Mouse (Mus musculus): ENCODE measurements at regions not wholly inside any gene's neighbourhood (a gene's known extent, or its start where the extent isn't known, plus 50 kb on each side); places are given as distances from the start of the nearest gene placed in this dataset.

DNA sequence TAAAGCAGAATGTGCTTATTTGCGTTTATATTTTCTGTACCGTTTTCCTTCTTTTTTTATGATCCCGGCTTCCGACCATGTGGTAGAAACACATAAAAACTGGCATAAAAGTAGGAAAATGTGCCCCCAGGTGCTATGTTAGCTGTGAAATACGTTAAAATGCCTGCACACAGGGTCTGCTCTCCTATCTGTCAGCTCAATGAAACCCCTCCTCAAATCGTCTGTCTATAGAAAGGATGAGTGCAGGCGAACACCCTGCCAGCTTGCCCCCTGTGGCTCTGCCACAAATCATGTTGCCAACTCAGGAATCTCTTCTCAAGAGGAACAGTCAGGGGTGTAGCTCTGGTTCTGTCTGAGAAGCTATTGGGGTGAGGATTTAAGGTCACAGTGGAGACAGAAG, 78.4 kb upstream of the Gria1 start:
- DNase-seq = no peak

DNA sequence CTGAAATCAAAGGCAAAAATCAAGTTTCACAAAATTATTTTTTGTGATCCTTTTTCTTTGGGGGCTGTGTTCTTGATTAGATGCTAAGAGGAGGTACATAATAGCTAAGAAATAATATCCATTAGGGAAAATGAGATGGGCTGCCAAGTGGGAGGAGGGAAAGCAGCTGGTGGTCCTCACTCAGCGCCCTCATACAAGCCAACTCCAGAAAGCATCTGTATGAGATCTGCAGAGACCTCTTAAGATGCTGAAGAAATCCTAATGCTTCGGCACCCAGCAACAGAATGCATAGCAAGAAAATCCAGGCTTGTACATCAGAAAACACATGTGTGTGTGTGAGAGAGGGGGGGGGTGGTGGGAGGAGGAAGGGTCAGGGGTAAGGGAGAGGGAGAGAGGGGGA, 58.8 kb upstream of the Gria1 start:
- DNase-seq = no peak

- no peak for DNase-seq
These were observed 53.4 kb upstream of the Gria1 start for GRCm38 (mm10) chr11:56957824-56958223.
